Mouse (Mus musculus) urinary bladder, postnatal 4 days (tissue): ENCODE data around the gene Mfsd1.

Source experiments
- DNase-seq, 2 experiments: peaks; one replicate each; pipeline ENCODE4 v3.0.0; 2021 to 2022; ENCODE audit warnings: low spot score in 2 of 2

Gene Mfsd1

GRCm38 (mm10) chr3:67624629-67625028 is 42.1 kb downstream of the Mfsd1 start:
- no peak for DNase-seq

- no peak for DNase-seq
These were observed 60.6 kb downstream of the Mfsd1 start for GRCm38 (mm10) chr3:67643135-67643534.

- DNase-seq: no peak
These were observed 63.3 kb downstream of the Mfsd1 start for GRCm38 (mm10) chr3:67645640-67646466.
